ENCODE assay signal across 15 mouse cellular contexts in the genomic region with DNA sequence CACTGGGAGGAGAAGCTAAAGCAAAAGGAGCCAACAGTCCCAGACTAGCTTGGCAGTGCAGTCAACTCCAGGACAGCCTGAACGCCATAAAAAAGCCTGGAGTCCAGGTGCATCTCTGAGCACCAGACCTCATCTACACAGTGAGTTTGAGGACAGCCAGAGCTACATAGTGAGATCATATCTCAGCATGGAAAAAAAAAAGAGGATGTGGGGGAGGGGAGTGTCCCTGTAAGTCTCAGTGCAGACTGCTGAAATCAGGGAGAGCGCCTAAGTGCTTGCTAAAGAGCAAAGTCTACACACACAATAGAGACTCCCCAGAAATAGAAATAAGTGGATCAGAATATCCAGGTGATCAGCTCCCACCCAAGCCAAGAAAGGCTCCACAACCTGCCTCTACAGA. TPM values are rescaled to one million over a fixed set of nuclear protein-coding genes. Genes with fewer than 3 reads are reported as not detected.
A peak's percentile ranks its signal among the peaks of the same experiment; 100 is the strongest.
DNase-seq lines count a peak whose midpoint lies in the region; ATAC-seq and TF ChIP-seq lines count a peak whose summit lies in the region.
"Had no signal": no experiment of that assay in that cellular context is flagged by ENCODE, and none has a peak within 500 bp of the region (broad histone marks: within the 10 kb centered on the region; RNA-seq: fewer than 3 reads in every experiment).

No protein-coding gene starts in this region.

- H3K27me3 ChIP-seq in heart, embryonic 10.5 days (ENCODE audit: insufficient read depth, poor library complexity, severe bottlenecking): no peaks in the 10 kb centered on the region
- H3K27me3 ChIP-seq in liver, adult 2 months (ENCODE audit: control insufficient read depth, insufficient read depth, low read length): no peaks in the 10 kb centered on the region
- no peaks in the 10 kb centered on the region for H3K27me3 ChIP-seq in liver, postnatal 0 days (ENCODE audit: insufficient read depth, low read length)
- H3K27me3 ChIP-seq in limb, embryonic 13.5 days: no peaks in the 10 kb centered on the region
- H3K27me3 ChIP-seq: embryonic facial prominence, embryonic 13.5 days had no signal

- ATAC-seq in liver, postnatal 0 days: no peak
- ATAC-seq in limb, embryonic 13.5 days (ENCODE audit: low FRiP score, low read depth): no peak
- ATAC-seq: forebrain, postnatal 0 days had no signal

- 27% methylated on average over 2 of the region's 2 CpGs for WGBS in heart, embryonic 10.5 days
- 55% methylated on average over 2 of the region's 2 CpGs for WGBS in liver, adult 2 months
- 48% methylated on average over 2 of the region's 2 CpGs for WGBS in liver, postnatal 0 days (ENCODE audit: insufficient replicate concordance)
- 40% methylated on average over 2 of the region's 2 CpGs for WGBS in limb, embryonic 13.5 days

- H3K79me2 ChIP-seq in liver, adult 2 months (ENCODE audit: control insufficient read depth, insufficient read depth, low read length): peaks cover 2% of the 10 kb centered on the region; the same call in 1 of the 2 replicates

- DNase-seq in heart, embryonic 10.5 days (ENCODE audit: low spot score): no peak
- DNase-seq in heart, postnatal 36 days: no peak
- no peak for DNase-seq in liver, adult 2 months (ENCODE audit: extremely low read depth, low read depth, low spot score)
- no peak for DNase-seq in liver, postnatal 0 days
- DNase-seq in spleen, adult 18-20 months: no peak
- no peak for DNase-seq in testis, postnatal 14 days (ENCODE audit: low spot score)
- DNase-seq: adrenal gland, postnatal 14 days; cerebellum, adult 11-12 months; forebrain, postnatal 0 days; kidney, postnatal 25 days; lung, postnatal 4 days had no signal

- H3K36me3 ChIP-seq in heart, embryonic 10.5 days: peaks cover 15% of the 10 kb centered on the region
- no peaks in the 10 kb centered on the region for H3K36me3 ChIP-seq in liver, adult 2 months (ENCODE audit: control insufficient read depth, insufficient read depth, low read length)
- no peaks in the 10 kb centered on the region for H3K36me3 ChIP-seq in liver, postnatal 0 days (replicated peaks; ENCODE audit: insufficient read depth, low read length)
- 0 out of 2 replicates have a peak, but pooled peaks cover 4% of the 10 kb centered on the region for H3K36me3 ChIP-seq in limb, embryonic 13.5 days
- H3K36me3 ChIP-seq: hindbrain, embryonic 10.5 days had no signal

- H3K4me2 ChIP-seq in liver, postnatal 0 days (ENCODE audit: low read depth, low read length): no peak overlapping the region
- no peak overlapping the region for H3K4me2 ChIP-seq in limb, embryonic 13.5 days (replicated peaks)
- H3K4me2 ChIP-seq: embryonic facial prominence, embryonic 13.5 days had no signal

- TF ChIP-seq POLR2A in liver, adult 2 months (IDR thresholded peaks at IDR 0.05; ENCODE audit: extremely low read depth, insufficient read depth, low read length): no peak

- H3K9ac ChIP-seq in liver, adult 2 months (ENCODE audit: low read depth, low read length): no peak overlapping the region
- H3K9ac ChIP-seq in liver, postnatal 0 days (replicated peaks): no peak overlapping the region
- no peak overlapping the region for H3K9ac ChIP-seq in limb, embryonic 13.5 days
- H3K9ac ChIP-seq: embryonic facial prominence, embryonic 13.5 days; forebrain, postnatal 0 days had no signal

- H3K27ac ChIP-seq in heart, embryonic 10.5 days: peak overlapping the region; percentile 91
- peak overlapping the region; percentile 50; the same call in 1 of the 2 replicates for H3K27ac ChIP-seq in liver, adult 2 months (replicated peaks; ENCODE audit: insufficient read depth, low read depth, low read length)
- no peak overlapping the region for H3K27ac ChIP-seq in liver, postnatal 0 days (ENCODE audit: low read depth)
- H3K27ac ChIP-seq in brown adipose tissue, adult 24 weeks (replicated peaks; ENCODE audit: low read depth, low read length): peak overlapping the region; percentile 38
- peak overlapping the region; percentile 33; the same call in 1 of the 2 replicates for H3K27ac ChIP-seq in limb, embryonic 13.5 days
- H3K27ac ChIP-seq: embryonic facial prominence, embryonic 13.5 days; hindbrain, embryonic 10.5 days had no signal

- H3K4me3 ChIP-seq in heart, embryonic 10.5 days: no peak overlapping the region
- no peak overlapping the region for H3K4me3 ChIP-seq in liver, adult 2 months (ENCODE audit: insufficient read depth, low read depth, low read length)
- no peak overlapping the region for H3K4me3 ChIP-seq in liver, postnatal 0 days (ENCODE audit: low read depth, low read length)
- H3K4me3 ChIP-seq in brown adipose tissue, adult 24 weeks (ENCODE audit: insufficient read depth, low read depth, low read length): no peak overlapping the region
- H3K4me3 ChIP-seq in limb, embryonic 13.5 days: no peak overlapping the region
- H3K4me3 ChIP-seq: embryonic facial prominence, embryonic 13.5 days; hindbrain, embryonic 10.5 days had no signal

- peaks cover 82% of the 10 kb centered on the region for H3K4me1 ChIP-seq in heart, embryonic 10.5 days
- peaks cover 71% of the 10 kb centered on the region for H3K4me1 ChIP-seq in liver, adult 2 months (ENCODE audit: control insufficient read depth, insufficient read depth, low read length)
- peaks cover 68% of the 10 kb centered on the region for H3K4me1 ChIP-seq in liver, postnatal 0 days (ENCODE audit: insufficient read depth)
- H3K4me1 ChIP-seq in brown adipose tissue, adult 24 weeks (ENCODE audit: control insufficient read depth, insufficient read depth, insufficient read length, low read length): peaks cover 88% of the 10 kb centered on the region
- peaks cover 77% of the 10 kb centered on the region for H3K4me1 ChIP-seq in limb, embryonic 13.5 days

- TF ChIP-seq EP300 in liver, postnatal 0 days (IDR thresholded peaks at IDR 0.05; ENCODE audit: low read depth): no peak

- no peak for TF ChIP-seq CTCF in liver, adult 2 months (IDR thresholded peaks at IDR 0.05; ENCODE audit: low read depth, low read length)
- TF ChIP-seq CTCF in liver, postnatal 0 days (IDR thresholded peaks at IDR 0.05; ENCODE audit: low read depth): no peak

- intact Hi-C loops in heart, postnatal 36 days (cut with DNase I): no loop called here

- H3K9me3 ChIP-seq in heart, embryonic 10.5 days: no peaks in the 10 kb centered on the region
- H3K9me3 ChIP-seq in liver, postnatal 0 days (ENCODE audit: low read length): no peaks in the 10 kb centered on the region
- H3K9me3 ChIP-seq in limb, embryonic 13.5 days: no peaks in the 10 kb centered on the region
- H3K9me3 ChIP-seq: embryonic facial prominence, embryonic 13.5 days; hindbrain, embryonic 10.5 days had no signal

RNA-seq across cellular contexts. Expression of gene Ypel2, which starts 37.1 kb away (rescaled TPM):
- polyA plus RNA-seq in heart, embryonic 10.5 days (2016; fragmentation: Nextera tagmentation; extraction: Ambion mirVana): 13.0 and 21.5 TPM in 2 replicates
- total RNA-seq in heart, postnatal 36 days (2021): 10 to 100 TPM; 11.1 to 31.6 TPM
- 6.2 and 9.7 TPM in 2 replicates for total RNA-seq in liver, adult 2 months (2014; rRNA removed)
- polyA plus RNA-seq in liver, adult 2 months (2012; rRNA removed): 5.1 and 6.6 TPM in 2 replicates
- polyA plus RNA-seq in liver, postnatal 0 days (2015; fragmentation: Nextera tagmentation; extraction: Ambion mirVana): 2.1 TPM in 2 replicates
- polyA plus RNA-seq in brown adipose tissue, adult 24 weeks (2012; ENCODE audit: insufficient read depth, insufficient read length, missing spikeins): 9.6 and 11.2 TPM in 2 replicates
- 11.6 and 12.5 TPM in 2 replicates for polyA plus RNA-seq in limb, embryonic 13.5 days (2015; fragmentation: Nextera tagmentation; extraction: Ambion mirVana)
